Mouse (Mus musculus): ENCODE data around the gene Lrig3.

DNA sequence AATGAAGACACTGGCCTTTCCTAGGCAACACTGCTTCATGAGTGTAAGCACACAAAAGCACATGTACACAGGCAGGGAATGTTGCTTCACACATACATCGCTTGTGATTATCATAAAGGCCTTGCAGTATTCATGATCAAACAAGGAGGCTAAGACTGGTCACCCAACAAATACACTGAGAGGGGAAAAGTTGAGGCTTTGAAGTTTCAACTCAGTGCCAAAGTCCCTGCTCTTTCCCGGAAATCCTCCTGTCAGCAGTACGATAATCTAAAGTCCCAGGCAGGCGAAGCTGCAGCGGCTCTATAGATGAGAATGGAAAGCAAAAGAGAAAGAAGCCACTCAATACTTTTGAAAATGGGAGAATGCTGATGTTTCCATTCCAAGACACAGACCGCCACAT, 32.6 kb upstream of the Lrig3 start:
- TF ChIP-seq POLR2A (IDR thresholded peaks at IDR 0.05; ENCODE audit: insufficient read length, low read depth) (no peak), CEBPB (IDR thresholded peaks at IDR 0.05; ENCODE audit: insufficient read depth, poor library complexity, severe bottlenecking) (no peak), TCF12 (IDR thresholded peaks at IDR 0.05; ENCODE audit: insufficient read depth, poor library complexity, severe bottlenecking) (no peak), USF1 (IDR thresholded peaks at IDR 0.05; ENCODE audit: low read depth) (no peak), MAX (IDR thresholded peaks at IDR 0.05; ENCODE audit: low read depth) (no peak), POLR2AphosphoS2 (IDR thresholded peaks at IDR 0.05; ENCODE audit: insufficient read length, low read depth) (no peak), TCF3 (IDR thresholded peaks at IDR 0.05; ENCODE audit: insufficient read length, low read depth) (no peak)

All from myocyte (in vitro differentiated cells).